Mouse (Mus musculus) brain, embryonic 14.5 days (tissue): ENCODE results near the gene Focad.

Source experiments
- CTCF ChIP-seq: fragments of 200-500 bp; IDR thresholded peaks from 2 replicates; pipeline ENCODE4 v1.5.1; 2012; ENCODE audit warnings: inconsistent platforms, mild to moderate bottlenecking, moderate library complexity, borderline replicate concordance; ENCODE audit not compliant: insufficient read depth, insufficient read length; ENCODE audit errors: extremely low read depth
- POLR2A ChIP-seq: fragments of 200-500 bp; IDR thresholded peaks from 2 replicates; pipeline ENCODE4 v1.6.1; 2012; ENCODE audit warnings: mild to moderate bottlenecking, inconsistent platforms, borderline replicate concordance; ENCODE audit not compliant: poor library complexity, insufficient read depth, insufficient read length, severe bottlenecking; ENCODE audit errors: extremely low read depth

DNA sequence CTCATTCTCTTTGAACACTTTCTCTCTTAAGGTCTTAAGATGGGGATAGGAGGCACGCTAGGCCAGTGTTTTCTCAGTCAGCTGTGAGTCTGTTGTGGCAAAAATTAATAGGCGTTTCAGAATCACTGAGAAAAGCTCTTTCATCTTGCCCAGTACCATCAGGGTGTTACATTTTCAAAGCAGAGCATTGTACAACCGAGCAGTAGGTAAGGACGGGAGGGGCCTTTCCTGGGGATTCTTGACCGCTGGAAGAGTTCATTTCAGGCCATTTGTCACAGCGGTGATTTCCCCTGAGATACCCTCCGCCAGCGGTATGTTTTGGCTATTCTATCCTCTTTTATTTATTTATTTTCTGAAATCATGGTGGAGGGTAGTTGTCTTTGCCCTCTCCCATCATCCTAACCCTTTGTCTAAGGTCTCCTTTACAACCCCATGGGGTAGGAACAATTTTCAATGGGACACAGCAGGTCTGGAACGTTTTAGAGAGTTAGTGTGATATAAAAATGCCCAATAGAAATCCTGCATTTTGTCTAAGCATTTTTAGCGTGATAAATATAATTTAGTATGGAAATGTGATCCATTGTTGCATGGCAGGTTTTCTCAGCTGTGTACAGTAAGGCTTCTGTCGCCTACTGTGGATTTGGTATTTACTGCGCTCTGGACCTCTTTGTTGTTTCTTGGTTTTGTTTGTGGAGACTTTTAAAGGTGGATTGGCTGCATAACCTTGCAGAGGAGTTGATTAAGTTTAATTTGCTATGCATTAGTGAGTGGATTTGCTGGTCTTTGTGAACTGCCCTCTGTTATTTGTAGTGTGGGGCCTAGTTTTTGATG lies 142.7 kb downstream of the Focad start:
- no peak for TF ChIP-seq CTCF
- TF ChIP-seq POLR2A, result no peak
